Mouse (Mus musculus): ENCODE data around the gene Gsk3b. TPM values are rescaled to one million over a fixed set of nuclear protein-coding genes. Genes with fewer than 3 reads are reported as not detected.

Gene Gsk3b
- polyA plus RNA-seq, 1 experiment from 2014 or later = 43.0 TPM

- no peaks in the 10 kb centered on the region for H3K36me3 ChIP-seq (ENCODE audit: insufficient read depth, low read length)
- no peak for TF ChIP-seq CTCF (IDR thresholded peaks at IDR 0.05)
- TF ChIP-seq EP300 (IDR thresholded peaks at IDR 0.05) = no peak
- H3K4me2 ChIP-seq (replicated peaks; ENCODE audit: low read depth, low read length) = no peak overlapping the region
- peaks cover 11% of the 10 kb centered on the region; the same call in 1 of the 2 replicates for H3K4me1 ChIP-seq (ENCODE audit: insufficient read depth, low read depth, low read length)
- H3K27ac ChIP-seq (ENCODE audit: low read length) = no peak overlapping the region
- WGBS = 57% methylated on average over 9 of the region's 9 CpGs
- H3K27me3 ChIP-seq (replicated peaks; ENCODE audit: insufficient read depth, low read length) = no peaks in the 10 kb centered on the region
- DNase-seq (ENCODE audit: low spot score) (peak; percentile 23), ATAC-seq (no peak)
- H3K9ac ChIP-seq (replicated peaks; ENCODE audit: low read depth) = no peak overlapping the region
- no peaks in the 10 kb centered on the region for H3K9me3 ChIP-seq (ENCODE audit: low read length)
- H3K4me3 ChIP-seq (ENCODE audit: low read depth, low read length) = no peak overlapping the region
Observed at GRCm38 (mm10) chr16:38097521-38097920, 8.7 kb downstream of the Gsk3b start.

DNA sequence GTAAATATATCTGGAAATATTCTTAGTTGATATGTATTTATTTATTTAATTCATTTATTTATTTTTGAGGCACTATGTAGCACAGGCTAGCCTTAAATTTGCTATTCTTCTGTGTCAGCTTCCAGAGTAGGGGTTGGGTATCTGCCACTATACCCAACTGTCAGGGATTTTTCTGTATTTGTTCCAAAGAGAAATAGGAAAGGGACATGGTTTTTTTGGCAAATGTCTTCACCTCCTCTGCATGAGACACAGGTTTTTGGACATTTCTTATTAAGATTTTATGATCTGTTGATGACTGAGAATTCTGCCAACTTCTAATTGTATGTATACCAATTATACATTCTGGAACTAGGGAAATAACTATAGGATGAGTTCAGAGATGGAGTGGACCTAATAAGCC lies 10.5 kb downstream of the Gsk3b start:
- DNase-seq (ENCODE audit: low spot score) (no peak), ATAC-seq (no peak)
- H3K4me3 ChIP-seq (ENCODE audit: low read depth, low read length) = no peak overlapping the region
- H3K4me1 ChIP-seq (ENCODE audit: insufficient read depth, low read depth, low read length) = peaks cover 11% of the 10 kb centered on the region; the same call in 1 of the 2 replicates
- no peak overlapping the region for H3K9ac ChIP-seq (replicated peaks; ENCODE audit: low read depth)
- no peaks in the 10 kb centered on the region for H3K36me3 ChIP-seq (ENCODE audit: insufficient read depth, low read length)
- no peaks in the 10 kb centered on the region for H3K27me3 ChIP-seq (replicated peaks; ENCODE audit: insufficient read depth, low read length)
- H3K9me3 ChIP-seq (ENCODE audit: low read length) = no peaks in the 10 kb centered on the region
- TF ChIP-seq CTCF (IDR thresholded peaks at IDR 0.05) (no peak), EP300 (IDR thresholded peaks at IDR 0.05) (no peak)
- no peak overlapping the region for H3K27ac ChIP-seq (ENCODE audit: low read length)
- no peak overlapping the region for H3K4me2 ChIP-seq (replicated peaks; ENCODE audit: low read depth, low read length)

DNA sequence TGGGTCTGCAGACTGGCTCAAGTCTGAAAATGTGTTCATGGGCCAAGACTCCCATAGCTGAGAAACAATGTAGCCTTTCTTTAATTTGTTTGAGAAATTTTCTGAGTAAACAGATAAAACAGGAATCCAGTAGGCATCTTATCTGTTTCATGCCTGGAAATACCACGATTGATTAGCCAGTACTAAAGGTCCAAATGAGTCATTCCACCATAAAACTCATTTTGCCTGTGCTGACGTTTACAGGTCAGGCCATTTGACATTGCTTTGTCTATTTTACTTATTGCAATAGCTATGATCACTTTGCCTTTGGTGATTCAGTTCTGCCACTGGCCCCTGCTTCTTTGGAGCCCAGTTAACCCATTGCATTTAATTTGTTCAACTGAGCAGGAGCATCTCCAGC lies 11.8 kb downstream of the Gsk3b start:
- Histone ChIP-seq H3K9me3 (ENCODE audit: low read length) (no peaks in the 10 kb centered on the region), H3K4me3 (ENCODE audit: low read depth, low read length) (no peak overlapping the region), H3K4me2 (replicated peaks; ENCODE audit: low read depth, low read length) (no peak overlapping the region), H3K27me3 (replicated peaks; ENCODE audit: insufficient read depth, low read length) (no peaks in the 10 kb centered on the region), H3K4me1 (ENCODE audit: insufficient read depth, low read depth, low read length) (peaks cover 7% of the 10 kb centered on the region; the same call in 1 of the 2 replicates), H3K36me3 (ENCODE audit: insufficient read depth, low read length) (no peaks in the 10 kb centered on the region), H3K27ac (ENCODE audit: low read length) (no peak overlapping the region), H3K9ac (replicated peaks; ENCODE audit: low read depth) (no peak overlapping the region)
- DNase-seq (ENCODE audit: low spot score) = no peak
- ATAC-seq = no peak
- no peak for TF ChIP-seq CTCF (IDR thresholded peaks at IDR 0.05)
- TF ChIP-seq EP300 (IDR thresholded peaks at IDR 0.05) = no peak
- WGBS = 63% methylated on average over 2 of the region's 2 CpGs

DNA sequence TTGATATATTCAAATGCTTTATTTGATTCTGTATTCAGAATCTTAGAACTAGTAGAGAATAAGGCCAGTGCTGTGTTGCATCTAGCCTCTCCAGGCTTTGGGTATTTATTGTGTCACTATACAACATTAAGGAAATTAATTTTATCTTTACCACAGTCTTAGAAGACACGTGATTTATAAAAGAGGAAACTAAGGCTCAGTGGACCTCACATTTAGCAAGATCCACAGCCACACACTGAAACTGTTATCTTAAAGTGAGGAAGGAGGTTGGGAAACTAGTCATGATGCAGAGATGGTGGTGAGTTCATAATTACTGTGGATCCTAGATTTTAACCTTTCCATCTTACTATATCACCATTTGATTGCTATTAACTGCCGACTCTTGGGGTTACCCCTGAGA lies 16.7 kb downstream of the Gsk3b start:
- Histone ChIP-seq H3K36me3 (ENCODE audit: insufficient read depth, low read length) (no peaks in the 10 kb centered on the region), H3K27me3 (replicated peaks; ENCODE audit: insufficient read depth, low read length) (no peaks in the 10 kb centered on the region), H3K9ac (replicated peaks; ENCODE audit: low read depth) (no peak overlapping the region), H3K9me3 (ENCODE audit: low read length) (no peaks in the 10 kb centered on the region), H3K27ac (ENCODE audit: low read length) (no peak overlapping the region), H3K4me2 (replicated peaks; ENCODE audit: low read depth, low read length) (no peak overlapping the region), H3K4me1 (ENCODE audit: insufficient read depth, low read depth, low read length) (no peaks in the 10 kb centered on the region), H3K4me3 (ENCODE audit: low read depth, low read length) (no peak overlapping the region)
- ATAC-seq (no peak), DNase-seq (ENCODE audit: low spot score) (no peak)
- 71% methylated on average over 2 of the region's 2 CpGs for WGBS
- no peak for TF ChIP-seq CTCF (IDR thresholded peaks at IDR 0.05)
- TF ChIP-seq EP300 (IDR thresholded peaks at IDR 0.05) = no peak

- H3K27me3 ChIP-seq (replicated peaks; ENCODE audit: insufficient read depth, low read length) = no peaks in the 10 kb centered on the region
- H3K9ac ChIP-seq (replicated peaks; ENCODE audit: low read depth) = no peak overlapping the region
- no peak for ATAC-seq
- H3K4me2 ChIP-seq (replicated peaks; ENCODE audit: low read depth, low read length) = no peak overlapping the region
- TF ChIP-seq EP300 (IDR thresholded peaks at IDR 0.05) = no peak
- no peak for TF ChIP-seq CTCF (IDR thresholded peaks at IDR 0.05)
- H3K9me3 ChIP-seq (ENCODE audit: low read length) = no peaks in the 10 kb centered on the region
- H3K4me3 ChIP-seq (ENCODE audit: low read depth, low read length) = no peak overlapping the region
- DNase-seq (ENCODE audit: low spot score) = peak; percentile 50
- H3K4me1 ChIP-seq (ENCODE audit: insufficient read depth, low read depth, low read length) = no peaks in the 10 kb centered on the region
- no peaks in the 10 kb centered on the region for H3K36me3 ChIP-seq (ENCODE audit: insufficient read depth, low read length)
- 68% methylated on average over 3 of the region's 3 CpGs for WGBS
- no peak overlapping the region for H3K27ac ChIP-seq (ENCODE audit: low read length)
Observed at GRCm38 (mm10) chr16:38106542-38106941, 17.7 kb downstream of the Gsk3b start.

DNA sequence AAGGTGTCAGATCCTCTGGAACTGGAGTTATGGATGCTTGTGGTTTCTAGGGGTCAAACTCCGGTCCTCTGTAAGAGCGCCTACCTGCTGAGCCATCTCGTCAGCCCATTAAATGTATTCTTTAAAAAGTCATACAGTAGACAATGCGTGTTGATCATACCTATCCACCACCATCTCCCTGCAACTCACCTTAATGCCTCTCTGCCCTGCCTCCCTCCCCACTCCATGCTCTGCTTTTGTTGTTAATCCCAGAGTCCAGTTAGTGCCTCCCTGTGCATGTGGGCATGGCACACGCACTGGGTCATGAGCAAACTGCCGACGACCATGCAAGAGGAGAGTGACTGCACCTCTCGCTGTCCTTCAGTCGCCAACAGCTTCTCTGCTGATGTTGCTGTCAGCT lies 21.2 kb downstream of the Gsk3b start:
- no peak for TF ChIP-seq EP300 (IDR thresholded peaks at IDR 0.05)
- no peak for TF ChIP-seq CTCF (IDR thresholded peaks at IDR 0.05)
- H3K27ac ChIP-seq (ENCODE audit: low read length) = no peak overlapping the region
- no peak overlapping the region for H3K4me2 ChIP-seq (replicated peaks; ENCODE audit: low read depth, low read length)
- H3K9ac ChIP-seq (replicated peaks; ENCODE audit: low read depth) = no peak overlapping the region
- H3K4me3 ChIP-seq (ENCODE audit: low read depth, low read length) = no peak overlapping the region
- DNase-seq (ENCODE audit: low spot score) = no peak
- H3K27me3 ChIP-seq (replicated peaks; ENCODE audit: insufficient read depth, low read length) = no peaks in the 10 kb centered on the region
- no peak for ATAC-seq
- no peaks in the 10 kb centered on the region for H3K9me3 ChIP-seq (ENCODE audit: low read length)
- H3K4me1 ChIP-seq (ENCODE audit: insufficient read depth, low read depth, low read length) = no peaks in the 10 kb centered on the region
- no peaks in the 10 kb centered on the region for H3K36me3 ChIP-seq (ENCODE audit: insufficient read depth, low read length)
- WGBS = 86% methylated on average over 9 of the region's 9 CpGs

GRCm38 (mm10) chr16:38110575-38110974 lies 21.8 kb downstream of the Gsk3b start:
- peak; percentile 44 for DNase-seq (ENCODE audit: low spot score)
- no peak overlapping the region for H3K9ac ChIP-seq (replicated peaks; ENCODE audit: low read depth)
- no peak; the same call in 1 of the 2 replicates for ATAC-seq
- H3K36me3 ChIP-seq (ENCODE audit: insufficient read depth, low read length) = no peaks in the 10 kb centered on the region
- no peak overlapping the region for H3K4me2 ChIP-seq (replicated peaks; ENCODE audit: low read depth, low read length)
- no peaks in the 10 kb centered on the region for H3K4me1 ChIP-seq (ENCODE audit: insufficient read depth, low read depth, low read length)
- WGBS = 19% methylated on average over 5 of the region's 5 CpGs
- no peaks in the 10 kb centered on the region for H3K27me3 ChIP-seq (replicated peaks; ENCODE audit: insufficient read depth, low read length)
- no peak overlapping the region for H3K27ac ChIP-seq (ENCODE audit: low read length)
- H3K9me3 ChIP-seq (ENCODE audit: low read length) = no peaks in the 10 kb centered on the region
- no peak overlapping the region for H3K4me3 ChIP-seq (ENCODE audit: low read depth, low read length)
- TF ChIP-seq EP300 (IDR thresholded peaks at IDR 0.05) (no peak), CTCF (IDR thresholded peaks at IDR 0.05) (no peak)

Measured in lung, postnatal 0 days (tissue).